Mouse (Mus musculus): ENCODE results near the gene H2-M3.
"Not testable (repeated sequence)": the region's sequence is repeated elsewhere in the genome, so short reads cannot be mapped to it uniquely, and the experiment has no call there.

The H2-M3 gene

GRCm38 (mm10) chr17:37270058-37270701, at the start of gene H2-M3:
TSS of gene H2-M3 (plus strand) at chr17:37270220.
- DNase-seq (ENCODE audit: low spot score in 2 of 2), result peak; percentile 96

- no peak for DNase-seq (ENCODE audit: low spot score in 2 of 2)
Observed at GRCm38 (mm10) chr17:37221879-37222278, 48.1 kb upstream of the H2-M3 start.

GRCm38 (mm10) chr17:37237230-37237629, 32.8 kb upstream of the H2-M3 start, which contains the start of gene Olfr97:
TSS of gene Olfr97 (minus strand) at chr17:37237330.
- not testable (repeated sequence) for DNase-seq (ENCODE audit: low spot score in 2 of 2)

- no peak for DNase-seq (ENCODE audit: low spot score in 2 of 2)
Observed at GRCm38 (mm10) chr17:37242198-37242597, 27.8 kb upstream of the H2-M3 start.

GRCm38 (mm10) chr17:37246715-37247114, 23.3 kb upstream of the H2-M3 start:
- peak; percentile 40 to 42 for DNase-seq (ENCODE audit: low spot score in 2 of 2)

- no peak for DNase-seq (ENCODE audit: low spot score in 2 of 2)
Observed at GRCm38 (mm10) chr17:37249460-37249859, 20.6 kb upstream of the H2-M3 start.

GRCm38 (mm10) chr17:37250544-37250943, 19.5 kb upstream of the H2-M3 start:
- peak; percentile 5 to 6 for DNase-seq (ENCODE audit: low spot score in 2 of 2)

GRCm38 (mm10) chr17:37263626-37264025, 6.4 kb upstream of the H2-M3 start, which contains the start of gene Olfr98:
TSS of gene Olfr98 (minus strand) at chr17:37263749.
- no peak for DNase-seq (ENCODE audit: low spot score in 2 of 2)

- DNase-seq (ENCODE audit: low spot score in 2 of 2), result peak; percentile 4 to 7
Observed at GRCm38 (mm10) chr17:37270702-37271092, 677 bp downstream of the H2-M3 start.

GRCm38 (mm10) chr17:37275626-37276248, 5.7 kb downstream of the H2-M3 start:
- no peak for DNase-seq (ENCODE audit: low spot score in 2 of 2)

GRCm38 (mm10) chr17:37276573-37276972, 6.6 kb downstream of the H2-M3 start:
- DNase-seq (ENCODE audit: low spot score in 2 of 2), result no peak

- no peak for DNase-seq (ENCODE audit: low spot score in 2 of 2)
Observed at GRCm38 (mm10) chr17:37280331-37280730, 10.3 kb downstream of the H2-M3 start.

GRCm38 (mm10) chr17:37283360-37283759, 13.3 kb downstream of the H2-M3 start, which contains the start of gene Olfr99:
TSS of gene Olfr99 (minus strand) at chr17:37283460.
- no peak for DNase-seq (ENCODE audit: low spot score in 2 of 2)

GRCm38 (mm10) chr17:37304213-37304612, 34.2 kb downstream of the H2-M3 start, which contains the start of gene Olfr101:
TSS of gene Olfr101 (minus strand) at chr17:37304313.
- DNase-seq (ENCODE audit: low spot score in 2 of 2), result no peak

GRCm38 (mm10) chr17:37308483-37308882, 38.5 kb downstream of the H2-M3 start:
- peak; percentile 4 to 19 for DNase-seq (ENCODE audit: low spot score in 2 of 2)

- DNase-seq (ENCODE audit: low spot score in 2 of 2), result no peak
Observed at GRCm38 (mm10) chr17:37310146-37310699, 40.2 kb downstream of the H2-M3 start.

GRCm38 (mm10) chr17:37316954-37317353, 46.9 kb downstream of the H2-M3 start, which contains the start of gene Olfr102:
TSS of gene Olfr102 (minus strand) at chr17:37317054.
- DNase-seq (ENCODE audit: low spot score in 2 of 2), result no peak

Measured in right cerebral cortex, adult 2 months (tissue).